Mouse (Mus musculus): ENCODE results near the gene Zfp607b. TPM values are rescaled to one million over a fixed set of nuclear protein-coding genes. Genes with fewer than 3 reads are reported as not detected.
A peak's percentile ranks its signal among the peaks of the same experiment; 100 is the strongest.

Gene Zfp607b
- total RNA-seq, 2 experiments from 2014 or later, result 0.43 to 0.84 TPM

- intact Hi-C loops (cut with DNase I), result loop anchor here (10.0 kb wide), 1 partner anchor 66 kb away; no protein-coding TSS in a partner anchor
- no peak for TF ChIP-seq CTCF (IDR thresholded peaks at IDR 0.05)
- no peak overlapping the region for H3K4me3 ChIP-seq
- no peak for DNase-seq
- H3K27ac ChIP-seq, result no peak overlapping the region
These were observed 30.2 kb upstream of the Zfp607b start for GRCm38 (mm10) chr7:27658712-27659663.

GRCm38 (mm10) chr7:27662038-27662437, 27.1 kb upstream of the Zfp607b start:
- no peak for DNase-seq
- TF ChIP-seq CTCF (IDR thresholded peaks at IDR 0.05), result no peak
- Histone ChIP-seq H3K4me3 (no peak overlapping the region), H3K27ac (no peak overlapping the region)
- intact Hi-C loops (cut with DNase I), result no loop called here

- peak overlapping the region; percentile 96 for H3K27ac ChIP-seq
- peak overlapping the region; percentile 87 for H3K4me3 ChIP-seq
- DNase-seq, result no peak
- no peak for TF ChIP-seq CTCF (IDR thresholded peaks at IDR 0.05)
- intact Hi-C loops (cut with DNase I), result loop anchor here (5.0 kb wide), 1 partner anchor 496 kb away; the partner anchor contains the start of gene Rab4b
These were observed 16.0 kb upstream of the Zfp607b start for GRCm38 (mm10) chr7:27673064-27673574.

GRCm38 (mm10) chr7:27673575-27674131, 15.5 kb upstream of the Zfp607b start:
- intact Hi-C loops (cut with DNase I), result loop anchor here (2.0 to 5.0 kb wide), 2 partner anchors 15 to 496 kb away; partner anchors contain the start of genes Rab4b and Zfp607b

GRCm38 (mm10) chr7:27674195-27674521, 15.0 kb upstream of the Zfp607b start:
- TF ChIP-seq CTCF (IDR thresholded peaks at IDR 0.05), result no peak
- peak overlapping the region; percentile 87 for H3K4me3 ChIP-seq
- DNase-seq, result no peak
- intact Hi-C loops (cut with DNase I), result loop anchor here (2.0 to 5.0 kb wide), 2 partner anchors 15 to 497 kb away; partner anchors contain the start of genes Rab4b and Zfp607b
- H3K27ac ChIP-seq, result peak overlapping the region; percentile 96

More at GRCm38 (mm10) chr7:27673575-27674131, 15.5 kb upstream of the Zfp607b start:
- DNase-seq, result no peak
- Histone ChIP-seq H3K4me3 (peak overlapping the region; percentile 87), H3K27ac (peak overlapping the region; percentile 96)
- no peak for TF ChIP-seq CTCF (IDR thresholded peaks at IDR 0.05)

- H3K27ac ChIP-seq, result peak within 1 kb of the TSS; percentile 96
- no peak for TF ChIP-seq CTCF (IDR thresholded peaks at IDR 0.05)
- intact Hi-C loops (cut with DNase I), result loop anchor here (2.0 to 5.0 kb wide), 2 partner anchors 14 to 497 kb away; partner anchors contain the start of genes Rab4b and Zfp607b
- H3K4me3 ChIP-seq, result peak within 1 kb of the TSS; percentile 87
- DNase-seq, result peak; percentile 96
These were observed 14.5 kb upstream of the Zfp607b start, which contains the start of gene Map3k10 for GRCm38 (mm10) chr7:27674522-27675221. Gene Map3k10, minus strand, starts transcription at chr7:27674598.

- TF ChIP-seq CTCF (IDR thresholded peaks at IDR 0.05), result no peak
- Histone ChIP-seq H3K27ac (no peak overlapping the region), H3K4me3 (peak overlapping the region; percentile 87)
- DNase-seq, result no peak
- intact Hi-C loops (cut with DNase I), result loop anchor here (2.0 kb wide), 1 partner anchor 14 kb away; the partner anchor contains the start of gene Zfp607b
These were observed 13.9 kb upstream of the Zfp607b start for GRCm38 (mm10) chr7:27675222-27675612.

GRCm38 (mm10) chr7:27683218-27683617, 5.9 kb upstream of the Zfp607b start:
- intact Hi-C loops (cut with DNase I), result no loop called here
- no peak overlapping the region for H3K4me3 ChIP-seq
- no peak overlapping the region for H3K27ac ChIP-seq
- no peak for DNase-seq
- TF ChIP-seq CTCF (IDR thresholded peaks at IDR 0.05), result no peak

GRCm38 (mm10) chr7:27685220-27685619, 3.9 kb upstream of the Zfp607b start:
- TF ChIP-seq CTCF (IDR thresholded peaks at IDR 0.05), result no peak
- no peak overlapping the region for H3K27ac ChIP-seq
- intact Hi-C loops (cut with DNase I), result loop anchor here (1.0 to 5.0 kb wide), 2 partner anchors 34 to 353 kb away; no protein-coding TSS in a partner anchor
- no peak overlapping the region for H3K4me3 ChIP-seq
- DNase-seq, result no peak

GRCm38 (mm10) chr7:27685681-27686080, 3.5 kb upstream of the Zfp607b start:
- peak; percentile 77 for TF ChIP-seq CTCF (IDR thresholded peaks at IDR 0.05)
- H3K4me3 ChIP-seq, result no peak overlapping the region

GRCm38 (mm10) chr7:27687043-27687442, 2.1 kb upstream of the Zfp607b start:
- no peak for TF ChIP-seq CTCF (IDR thresholded peaks at IDR 0.05)
- no peak overlapping the region for H3K4me3 ChIP-seq
- DNase-seq, result no peak
- no peak overlapping the region for H3K27ac ChIP-seq
- intact Hi-C loops (cut with DNase I), result loop anchor here (5.0 kb wide), 1 partner anchor 355 kb away; no protein-coding TSS in a partner anchor

More at GRCm38 (mm10) chr7:27685681-27686080, 3.5 kb upstream of the Zfp607b start:
- H3K27ac ChIP-seq, result no peak overlapping the region
- intact Hi-C loops (cut with DNase I), result loop anchor here (1.0 to 5.0 kb wide), 2 partner anchors 34 to 353 kb away; no protein-coding TSS in a partner anchor
- DNase-seq, result no peak

- H3K4me3 ChIP-seq, result no peak overlapping the region
- DNase-seq, result no peak
- no peak overlapping the region for H3K27ac ChIP-seq
- no peak for TF ChIP-seq CTCF (IDR thresholded peaks at IDR 0.05)
- intact Hi-C loops (cut with DNase I), result loop anchor here (2.0 to 5.0 kb wide), 2 partner anchors 13 to 356 kb away; partner anchors contain the start of gene Map3k10
These were observed 1.3 kb upstream of the Zfp607b start for GRCm38 (mm10) chr7:27687836-27688235.

All from gastrocnemius, adult 2 months (tissue).